Mouse (Mus musculus) forebrain, embryonic 14.5 days (tissue): Measurements from ENCODE around the gene Vps11. TPM values are rescaled to one million over a fixed set of nuclear protein-coding genes. Genes with fewer than 3 reads are reported as not detected.
"Not testable (repeated sequence)": the region's sequence is repeated elsewhere in the genome, so short reads cannot be mapped to it uniquely, and the experiment has no call there.

Source experiments
- ATAC-seq: fragments of 200-750 bp; cut with Nextera tagmentation; 2 replicates; pipeline ENCODE4 v1.8.0; 2017; ENCODE audit warnings: mild to moderate bottlenecking, moderate library complexity
- DNase-seq: peaks from one replicate; pipeline ENCODE4 v3.0.0-alpha.2; 2015; ENCODE audit warnings: low spot score
- H3K27ac ChIP-seq: fragments of 300-500 bp; sonication (generic); 2 replicates; pipeline ENCODE4 v1.5.1; 2014; ENCODE audit warnings: low read depth, mild to moderate bottlenecking, control low read depth, low read length, moderate library complexity
- H3K27me3 ChIP-seq: fragments of 300-500 bp; sonication (generic); replicated peaks from 2 replicates; pipeline ENCODE4 v1.6.1; 2014; ENCODE audit warnings: low read length, control low read depth, mixed read lengths; ENCODE audit not compliant: control insufficient read depth, insufficient read depth
- H3K36me3 ChIP-seq: fragments of 300-500 bp; sonication (generic); 2 replicates; pipeline ENCODE4 v1.6.1; 2014; ENCODE audit warnings: low read length, control low read depth; ENCODE audit not compliant: control insufficient read depth, insufficient read depth
- H3K4me1 ChIP-seq: fragments of 300-500 bp; sonication (generic); 2 replicates; pipeline ENCODE4 v1.6.1; 2014; ENCODE audit warnings: antibody characterized with exemption, low read length, control low read depth; ENCODE audit not compliant: control insufficient read depth, insufficient read depth
- H3K4me2 ChIP-seq: fragments of 300-500 bp; sonication (generic); 2 replicates; pipeline ENCODE4 v1.6.1; 2014; ENCODE audit warnings: mild to moderate bottlenecking, control low read depth, low read length
- H3K4me3 ChIP-seq: fragments of 300-500 bp; sonication (generic); 2 replicates; pipeline ENCODE4 v1.5.1; 2014; ENCODE audit warnings: low read depth, low read length, control low read depth
- H3K9ac ChIP-seq: fragments of 300-500 bp; sonication (generic); 2 replicates; pipeline ENCODE4 v1.6.1; 2014; ENCODE audit warnings: mild to moderate bottlenecking, low read length, control low read depth, moderate library complexity
- H3K9me3 ChIP-seq: fragments of 300-500 bp; sonication (generic); replicated peaks from 2 replicates; pipeline ENCODE4 v1.6.1; 2016; ENCODE audit warnings: low read length, control low read depth, mixed read lengths; ENCODE audit not compliant: control insufficient read depth
- WGBS: fragments of 180-500 bp; shearing (Covaris S2); extraction: QIAGEN DNeasy Blood & Tissue Kit; methylation state at CpG from one replicate; pipeline ENCODE4 v1.1.7; 2014; 5-methylcytosine and 5-hydroxymethylcytosine counted together
- polyA plus RNA-seq: library from polyadenylated mRNA; unstranded; fragments of >200 nt; fragmentation: Nextera tagmentation; extraction: Ambion mirVana; gene quantifications from 2 replicates; pipeline ENCODE4 v1.2.1, GENCODE M21; 2014

Gene Vps11
- polyA plus RNA-seq, 1 experiment from 2014 or later = 33.3 TPM

- WGBS = 7% methylated on average over 15 of the region's 15 CpGs
- DNase-seq = no peak
- Histone ChIP-seq H3K4me1 (peaks cover 8% of the 10 kb centered on the region), H3K36me3 (peaks cover 41% of the 10 kb centered on the region), H3K27ac (peak overlapping the region; percentile 78), H3K9ac (peak overlapping the region; percentile 90), H3K4me3 (peak overlapping the region; percentile 86), H3K27me3 (no peaks in the 10 kb centered on the region), H3K4me2 (peak overlapping the region; percentile 96), H3K9me3 (no peaks in the 10 kb centered on the region)
- ATAC-seq = peak; percentile 30
Measured at GRCm38 (mm10) chr9:44379862-44380261, 18.4 kb upstream of the Vps11 start.

- Histone ChIP-seq H3K9me3 (no peaks in the 10 kb centered on the region), H3K36me3 (peaks cover 35% of the 10 kb centered on the region), H3K9ac (peak within 1 kb of the TSS; percentile 90), H3K4me1 (peaks cover 8% of the 10 kb centered on the region), H3K4me3 (peak within 1 kb of the TSS; percentile 86), H3K4me2 (peak within 1 kb of the TSS; percentile 96), H3K27ac (peak within 1 kb of the TSS; percentile 82), H3K27me3 (no peaks in the 10 kb centered on the region)
- under 1% methylated on average over 83 of the region's 83 CpGs for WGBS
- DNase-seq (peak; percentile 98), ATAC-seq (peak; percentile 99)
Measured at GRCm38 (mm10) chr9:44379054-44379834, 17.8 kb upstream of the Vps11 start, which contains the start of gene Hyou1. Gene Hyou1, plus strand, starts transcription at chr9:44379490.

- Histone ChIP-seq H3K27ac (no peak overlapping the region), H3K9ac (peak overlapping the region; percentile 80), H3K4me2 (peak overlapping the region; percentile 69)
Measured at GRCm38 (mm10) chr9:44378153-44378730, 16.8 kb upstream of the Vps11 start.

GRCm38 (mm10) chr9:44377335-44377734 is 15.9 kb upstream of the Vps11 start:
- H3K9me3 ChIP-seq, H3K9ac ChIP-seq, DNase-seq, H3K27ac ChIP-seq, H3K27me3 ChIP-seq, H3K4me2 ChIP-seq, H3K4me1 ChIP-seq, ATAC-seq, H3K4me3 ChIP-seq: not testable (repeated sequence)
- WGBS = 79% methylated on average over 2 of the region's 2 CpGs
- peaks cover 16% of the 10 kb centered on the region for H3K36me3 ChIP-seq

More at GRCm38 (mm10) chr9:44378153-44378730, 16.8 kb upstream of the Vps11 start:
- H3K27me3 ChIP-seq = no peaks in the 10 kb centered on the region
- 91% methylated on average over 5 of the region's 5 CpGs for WGBS
- H3K36me3 ChIP-seq = peaks cover 25% of the 10 kb centered on the region
- no peaks in the 10 kb centered on the region for H3K9me3 ChIP-seq
- H3K4me1 ChIP-seq = peaks cover 8% of the 10 kb centered on the region
- ATAC-seq = no peak
- H3K4me3 ChIP-seq = peak overlapping the region; percentile 86
- DNase-seq = no peak

- ATAC-seq = no peak
- Histone ChIP-seq H3K27ac (no peak overlapping the region), H3K4me1 (peaks cover 8% of the 10 kb centered on the region), H3K36me3 (peaks cover 4% of the 10 kb centered on the region), H3K4me2 (no peak overlapping the region), H3K27me3 (no peaks in the 10 kb centered on the region), H3K4me3 (no peak overlapping the region), H3K9ac (no peak overlapping the region), H3K9me3 (no peaks in the 10 kb centered on the region)
- DNase-seq = no peak
- WGBS = 91% methylated on average over 6 of the region's 6 CpGs
Measured at GRCm38 (mm10) chr9:44376141-44376540, 14.7 kb upstream of the Vps11 start.

- no peaks in the 10 kb centered on the region for H3K36me3 ChIP-seq
- H3K27me3 ChIP-seq = no peaks in the 10 kb centered on the region
- no peak overlapping the region for H3K9ac ChIP-seq
- DNase-seq = no peak
- no peak for ATAC-seq
- H3K4me3 ChIP-seq = no peak overlapping the region
- no peaks in the 10 kb centered on the region for H3K4me1 ChIP-seq
- no peak overlapping the region for H3K4me2 ChIP-seq
- H3K9me3 ChIP-seq = no peaks in the 10 kb centered on the region
- no peak overlapping the region for H3K27ac ChIP-seq
Measured at GRCm38 (mm10) chr9:44373386-44373785, 11.9 kb upstream of the Vps11 start.

GRCm38 (mm10) chr9:44364480-44364879 is 3.0 kb upstream of the Vps11 start:
- DNase-seq (no peak), ATAC-seq (no peak)
- no peak overlapping the region for H3K4me2 ChIP-seq
- no peak overlapping the region for H3K4me3 ChIP-seq
- peaks cover 7% of the 10 kb centered on the region for H3K4me1 ChIP-seq
- H3K9ac ChIP-seq = no peak overlapping the region
- H3K27me3 ChIP-seq = no peaks in the 10 kb centered on the region
- WGBS = 60% methylated on average over 3 of the region's 3 CpGs
- H3K36me3 ChIP-seq = peaks cover 2% of the 10 kb centered on the region; the same call in 1 of the 2 replicates
- no peaks in the 10 kb centered on the region for H3K9me3 ChIP-seq
- no peak overlapping the region for H3K27ac ChIP-seq

- H3K27ac ChIP-seq, H3K27me3 ChIP-seq, H3K9me3 ChIP-seq, DNase-seq, H3K4me1 ChIP-seq: not testable (repeated sequence)
- Histone ChIP-seq H3K9ac (peak overlapping the region; percentile 84; the same call in 1 of the 2 replicates), H3K4me2 (peak overlapping the region; percentile 83), H3K4me3 (peak overlapping the region; percentile 86), H3K36me3 (peaks cover 24% of the 10 kb centered on the region)
- WGBS = 41% methylated on average over 4 of the region's 4 CpGs
- peak; percentile 38 for ATAC-seq
Measured at GRCm38 (mm10) chr9:44361931-44362330, 461 bp upstream of the Vps11 start.

GRCm38 (mm10) chr9:44357207-44357606 is 4.3 kb downstream of the Vps11 start:
- WGBS = 68% methylated on average over 4 of the region's 4 CpGs

More at GRCm38 (mm10) chr9:44357207-44357606, 4.3 kb downstream of the Vps11 start:
- Histone ChIP-seq H3K9ac (no peak overlapping the region), H3K27ac (no peak overlapping the region), H3K4me1 (peaks cover 7% of the 10 kb centered on the region), H3K4me2 (no peak overlapping the region), H3K9me3 (no peaks in the 10 kb centered on the region), H3K27me3 (no peaks in the 10 kb centered on the region), H3K4me3 (no peak overlapping the region), H3K36me3 (peaks cover 71% of the 10 kb centered on the region)
- ATAC-seq = no peak
- DNase-seq = peak; percentile 73
